Mouse (Mus musculus) brain, embryonic 14.5 days (tissue): ENCODE results near the gene Cbx6. TPM values are rescaled to one million over a fixed set of nuclear protein-coding genes. Genes with fewer than 3 reads are reported as not detected.
A peak's percentile ranks its signal among the peaks of the same experiment; 100 is the strongest.

ENCODE experiments used
- DNase-seq: peaks from one replicate; pipeline ENCODE4 v3.0.0-alpha.2; 2011; ENCODE audit warnings: low read depth
- CTCF ChIP-seq: fragments of 200-500 bp; IDR thresholded peaks from 2 replicates; pipeline ENCODE4 v1.5.1; 2012; ENCODE audit warnings: inconsistent platforms, mild to moderate bottlenecking, moderate library complexity, borderline replicate concordance; ENCODE audit not compliant: insufficient read depth, insufficient read length; ENCODE audit errors: extremely low read depth
- POLR2A ChIP-seq: fragments of 200-500 bp; IDR thresholded peaks from 2 replicates; pipeline ENCODE4 v1.6.1; 2012; ENCODE audit warnings: mild to moderate bottlenecking, inconsistent platforms, borderline replicate concordance; ENCODE audit not compliant: poor library complexity, insufficient read depth, insufficient read length, severe bottlenecking; ENCODE audit errors: extremely low read depth
- polyA plus RNA-seq: library from polyadenylated mRNA; depleted of rRNA; stranded (reverse); fragments of >200 nt; gene quantifications from 2 replicates; pipeline ENCODE4 v1.2.3, GENCODE M21; 2012; rRNA removed

Gene Cbx6
- polyA plus RNA-seq, 1 experiment, result 84.6 TPM

- no peak for TF ChIP-seq POLR2A
- TF ChIP-seq CTCF, result no peak
- DNase-seq, result no peak
Observed at GRCm38 (mm10) chr15:79797096-79797495, 37.4 kb downstream of the Cbx6 start.

DNA sequence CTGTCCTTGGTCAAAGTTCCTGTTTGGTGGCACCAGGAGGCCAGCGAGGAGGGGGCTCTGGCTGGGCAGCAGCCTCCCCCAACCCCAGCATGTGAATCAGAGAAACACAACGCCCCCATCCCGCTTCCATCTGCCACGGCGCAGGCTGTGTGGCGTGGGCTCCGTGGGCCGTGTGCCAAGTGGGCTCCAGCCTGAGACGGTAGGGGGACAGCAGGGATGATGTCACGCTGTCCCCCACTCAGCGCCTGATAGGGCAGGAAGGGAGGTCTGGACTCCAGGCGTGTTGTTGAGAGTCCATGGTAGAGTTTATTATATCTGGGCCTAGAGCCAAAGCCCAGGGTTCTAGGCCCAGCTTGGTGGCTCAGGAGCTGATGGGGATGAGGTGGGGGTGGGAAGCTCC, 38.2 kb downstream of the Cbx6 start:
- DNase-seq, result peak; percentile 12
- no peak for TF ChIP-seq POLR2A

DNA sequence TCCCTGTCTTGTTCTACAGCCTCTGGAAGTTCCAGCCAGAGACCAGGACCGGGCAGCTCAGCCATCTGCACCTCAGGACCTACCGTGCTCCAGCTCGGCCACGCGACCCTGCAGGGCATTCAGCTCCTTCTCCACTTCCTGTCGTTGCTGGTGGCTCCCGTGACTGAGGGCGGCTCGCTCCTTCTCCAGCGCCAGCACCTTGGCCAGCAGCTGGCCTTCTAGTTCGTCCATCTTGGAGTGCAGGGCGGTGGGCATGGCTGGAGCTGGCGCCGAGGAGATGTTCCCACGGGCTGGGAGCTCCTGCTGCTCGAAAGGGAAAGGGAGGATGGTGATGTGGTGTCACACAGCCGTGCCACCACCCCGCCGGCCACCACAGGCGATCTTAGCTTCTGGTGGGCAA, 40.3 kb downstream of the Cbx6 start:
- no peak for DNase-seq
- TF ChIP-seq CTCF (no peak), POLR2A (no peak)

DNA sequence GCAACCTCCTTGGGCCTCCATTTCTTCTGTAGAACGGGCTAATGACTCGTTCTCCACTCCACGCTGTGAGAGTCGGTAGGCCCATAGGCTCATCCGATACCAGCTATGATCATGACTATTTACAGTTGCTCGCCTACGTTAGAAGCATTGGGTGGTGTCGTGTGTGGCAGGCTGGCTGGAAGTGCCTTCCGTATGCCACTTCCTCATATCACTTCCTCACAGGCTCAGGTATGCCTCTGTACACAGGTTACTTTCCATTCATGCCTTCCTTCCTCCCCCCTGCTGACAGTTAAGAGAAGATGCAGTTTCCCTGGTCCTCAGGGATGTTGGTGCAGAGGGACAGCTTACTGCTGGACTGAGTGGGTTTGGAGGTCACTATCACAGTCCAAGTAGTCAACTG, 41.4 kb downstream of the Cbx6 start:
- TF ChIP-seq CTCF (no peak), POLR2A (no peak)
- no peak for DNase-seq

GRCm38 (mm10) chr15:79792455-79792854, 42.0 kb downstream of the Cbx6 start:
- no peak for TF ChIP-seq CTCF
- no peak for TF ChIP-seq POLR2A

DNA sequence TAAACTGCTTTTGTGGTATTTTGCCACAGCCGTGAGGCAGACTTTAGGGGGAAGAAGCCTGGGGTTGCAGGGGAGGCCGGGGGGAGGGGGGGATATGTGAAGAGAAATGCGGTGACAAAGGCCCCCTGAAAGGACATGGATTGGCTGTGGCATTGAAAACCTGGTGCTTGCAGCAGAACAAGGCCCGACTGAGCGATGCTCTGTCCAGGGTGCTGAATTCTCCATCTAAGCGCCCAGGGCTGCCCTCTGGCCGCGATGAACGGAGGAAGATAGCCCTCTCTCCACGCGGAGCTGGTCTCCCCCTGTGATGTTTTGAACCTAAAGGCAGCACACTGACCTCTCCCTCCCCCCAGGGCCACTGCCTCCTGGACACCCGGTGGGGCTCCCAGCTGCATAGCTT, 43.0 kb downstream of the Cbx6 start:
- DNase-seq, result peak; percentile 62
- TF ChIP-seq CTCF (no peak), POLR2A (no peak)

More at GRCm38 (mm10) chr15:79792455-79792854, 42.0 kb downstream of the Cbx6 start:
- DNase-seq, result peak; percentile 47

- TF ChIP-seq POLR2A (no peak), CTCF (no peak)
- DNase-seq, result no peak
Observed at GRCm38 (mm10) chr15:79790905-79791304, 43.6 kb downstream of the Cbx6 start.

GRCm38 (mm10) chr15:79790111-79790510, 44.4 kb downstream of the Cbx6 start:
- TF ChIP-seq CTCF (no peak), POLR2A (no peak)
- DNase-seq, result no peak

GRCm38 (mm10) chr15:79787815-79788214, 46.7 kb downstream of the Cbx6 start:
- TF ChIP-seq POLR2A (no peak), CTCF (no peak)
- peak; percentile 55 for DNase-seq

DNA sequence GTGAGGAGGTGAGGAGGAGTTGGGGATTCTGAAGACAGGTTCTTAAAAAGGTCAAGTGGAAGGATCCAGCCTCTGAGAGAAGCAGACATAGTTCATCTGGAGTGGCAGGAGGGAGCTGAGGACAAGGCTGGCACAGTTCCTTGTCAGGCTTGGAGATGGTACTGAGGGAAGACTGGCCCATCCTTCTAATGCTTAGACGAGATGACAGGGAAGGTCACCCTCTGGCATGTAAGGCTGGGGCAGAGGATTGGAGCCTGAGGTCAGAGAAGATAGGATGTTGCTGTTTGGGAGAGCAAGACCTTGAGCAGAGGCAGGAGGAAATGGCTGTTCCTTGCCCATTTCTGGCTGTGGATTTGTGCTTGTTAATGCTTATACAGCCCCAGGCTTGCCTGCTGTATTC, 49.4 kb downstream of the Cbx6 start:
- DNase-seq, result no peak
- TF ChIP-seq CTCF (no peak), POLR2A (no peak)

GRCm38 (mm10) chr15:79777749-79778148, 56.7 kb downstream of the Cbx6 start, which contains the start of gene Dnal4:
TSS of gene Dnal4 (minus strand) at chr15:79777849.
- no peak for TF ChIP-seq CTCF
- no peak for TF ChIP-seq POLR2A
- DNase-seq, result no peak

DNA sequence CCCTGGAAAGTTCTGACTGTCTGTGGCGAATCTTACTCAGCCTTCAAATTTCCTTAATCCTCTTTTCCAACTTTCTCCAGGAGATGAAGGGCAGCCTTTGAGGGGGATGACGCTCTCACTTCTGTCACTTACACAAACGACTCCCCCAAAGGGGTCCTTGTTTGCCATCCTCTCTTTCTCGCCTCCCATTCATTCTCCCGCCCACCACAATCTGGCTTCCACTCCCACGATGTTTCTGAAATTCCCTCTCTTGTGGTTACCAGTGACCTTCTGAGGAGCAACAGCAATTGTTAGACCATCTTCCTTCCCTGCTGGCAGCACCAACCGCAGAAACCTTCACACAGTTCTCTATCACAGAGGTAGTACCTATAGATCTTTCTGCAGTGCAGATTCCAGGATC, 58.8 kb downstream of the Cbx6 start:
- DNase-seq, result no peak
- no peak for TF ChIP-seq POLR2A
- TF ChIP-seq CTCF, result no peak

GRCm38 (mm10) chr15:79774117-79775027, 60.1 kb downstream of the Cbx6 start:
- TF ChIP-seq POLR2A, result no peak; the same call in 1 of the 2 replicates
- no peak for TF ChIP-seq CTCF
- peak; percentile 99 for DNase-seq

Other genes with a start within 250 kb of the Cbx6 start
- gene Dmc1, start 229.6 kb downstream of the Cbx6 start, polyA plus RNA-seq, result 4.0 and 5.0 TPM in 2 replicates
- 33.7 and 33.9 TPM in 2 replicates for gene Fam227a, start 175.7 kb downstream of the Cbx6 start, polyA plus RNA-seq
- gene Cby1, start 175.5 kb downstream of the Cbx6 start, polyA plus RNA-seq, result 29.4 and 31.5 TPM in 2 replicates
- 114 and 142 TPM in 2 replicates for gene Tomm22, start 163.8 kb downstream of the Cbx6 start, polyA plus RNA-seq
- gene Josd1, start 146.8 kb downstream of the Cbx6 start, polyA plus RNA-seq, result 34.9 and 37.4 TPM in 2 replicates
- 41.2 and 61.0 TPM in 2 replicates for gene Gtpbp1, start 143.8 kb downstream of the Cbx6 start, polyA plus RNA-seq
- gene Sun2, start 92.2 kb downstream of the Cbx6 start, polyA plus RNA-seq, result 46.5 and 47.9 TPM in 2 replicates
- 77.6 and 110 TPM in 2 replicates for gene Dnal4, start 56.8 kb downstream of the Cbx6 start, polyA plus RNA-seq
- 20.7 and 53.6 TPM in 2 replicates for gene Nptxr, start 29.9 kb downstream of the Cbx6 start, polyA plus RNA-seq
- gene Npcd, start 451 bp downstream of the Cbx6 start, polyA plus RNA-seq, result 0.53 and 1.8 TPM in 2 replicates
- 4.7 and 5.6 TPM in 2 replicates for gene Apobec3, start 57.0 kb upstream of the Cbx6 start, polyA plus RNA-seq
- gene Cbx7, start 136.4 kb upstream of the Cbx6 start, polyA plus RNA-seq, result 10.9 and 14.4 TPM in 2 replicates
- gene Pdgfb, start 180.3 kb upstream of the Cbx6 start, polyA plus RNA-seq, result 12.3 and 16.8 TPM in 2 replicates